Mouse (Mus musculus): Measurements from ENCODE around the gene Cd200. TPM values are rescaled to one million over a fixed set of nuclear protein-coding genes. Genes with fewer than 3 reads are reported as not detected.

The Cd200 gene
- polyA plus RNA-seq, 1 experiment from 2014 or later = 424 TPM

DNA sequence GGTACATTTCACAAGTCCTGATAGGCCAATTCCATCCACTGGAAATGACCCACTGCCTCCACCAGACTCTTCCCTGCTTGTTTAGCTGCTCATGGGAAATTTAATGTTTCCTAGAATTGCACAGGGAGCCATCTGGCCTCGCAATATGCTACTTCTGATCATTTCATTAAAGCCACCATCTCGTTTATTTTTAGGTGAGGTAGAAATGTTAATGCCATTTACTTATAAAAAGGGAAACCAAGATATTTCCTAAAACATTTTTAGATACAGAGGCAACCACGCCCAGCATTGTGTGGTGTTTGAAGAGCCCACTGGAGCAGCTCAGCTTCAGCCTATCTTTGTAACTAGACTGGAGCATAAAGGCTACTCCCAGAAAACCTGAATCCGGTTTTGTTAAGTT lies 32.6 kb downstream of the Cd200 start:
- H3K9ac ChIP-seq (replicated peaks; ENCODE audit: low read depth) = no peak overlapping the region
- WGBS = 68% methylated on average over 4 of the region's 4 CpGs
- no peak for DNase-seq (ENCODE audit: low spot score)
- TF ChIP-seq CTCF (IDR thresholded peaks at IDR 0.05) (no peak), EP300 (IDR thresholded peaks at IDR 0.05) (no peak)
- no peaks in the 10 kb centered on the region for H3K27me3 ChIP-seq (replicated peaks; ENCODE audit: insufficient read depth, low read length)
- peaks cover 6% of the 10 kb centered on the region; the same call in 1 of the 2 replicates for H3K4me1 ChIP-seq (ENCODE audit: insufficient read depth, low read depth, low read length)
- ATAC-seq = no peak
- 0 out of 2 replicates have a peak, but pooled peaks cover 3% of the 10 kb centered on the region for H3K36me3 ChIP-seq (ENCODE audit: insufficient read depth, low read length)
- no peaks in the 10 kb centered on the region for H3K9me3 ChIP-seq (ENCODE audit: low read length)
- H3K27ac ChIP-seq (ENCODE audit: low read length) = peak overlapping the region; percentile 63
- no peak overlapping the region for H3K4me3 ChIP-seq (ENCODE audit: low read depth, low read length)
- no peak overlapping the region for H3K4me2 ChIP-seq (replicated peaks; ENCODE audit: low read depth, low read length)

DNA sequence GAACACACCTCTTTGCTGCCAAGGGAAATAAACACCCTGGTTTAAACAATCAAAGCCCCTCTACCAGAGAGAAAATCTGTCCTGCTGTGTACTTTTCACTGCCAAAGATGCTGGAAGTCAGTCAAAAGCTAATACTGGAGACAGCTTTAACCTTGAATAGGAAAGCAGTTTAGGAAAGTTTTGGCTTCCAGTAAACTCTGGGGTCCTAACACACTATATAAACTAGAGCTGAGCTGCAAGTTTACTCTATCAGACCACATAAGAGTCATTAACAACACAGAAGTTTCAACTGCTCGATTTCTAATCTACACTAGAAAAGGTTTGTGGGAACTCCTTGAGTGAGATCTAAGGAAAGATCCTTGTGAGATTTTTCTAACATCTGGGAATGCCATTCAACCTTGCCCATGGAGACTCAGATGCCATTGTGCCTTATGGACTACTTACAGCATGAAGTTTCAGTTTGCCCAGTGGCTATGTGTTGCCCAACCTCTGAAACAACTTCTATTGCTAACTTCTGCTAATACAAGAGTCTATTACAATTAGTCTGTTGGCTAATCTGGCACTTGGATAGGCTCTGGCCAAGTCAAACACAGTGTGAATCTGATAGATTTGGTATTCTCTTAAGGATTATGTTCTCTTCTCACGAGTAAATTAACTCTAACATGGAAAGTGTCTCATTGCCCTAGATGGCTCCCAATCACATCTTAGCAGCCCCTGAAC lies 33.2 kb downstream of the Cd200 start:
- 0 out of 2 replicates have a peak, but pooled peaks have one; percentile 18 for ATAC-seq

DNA sequence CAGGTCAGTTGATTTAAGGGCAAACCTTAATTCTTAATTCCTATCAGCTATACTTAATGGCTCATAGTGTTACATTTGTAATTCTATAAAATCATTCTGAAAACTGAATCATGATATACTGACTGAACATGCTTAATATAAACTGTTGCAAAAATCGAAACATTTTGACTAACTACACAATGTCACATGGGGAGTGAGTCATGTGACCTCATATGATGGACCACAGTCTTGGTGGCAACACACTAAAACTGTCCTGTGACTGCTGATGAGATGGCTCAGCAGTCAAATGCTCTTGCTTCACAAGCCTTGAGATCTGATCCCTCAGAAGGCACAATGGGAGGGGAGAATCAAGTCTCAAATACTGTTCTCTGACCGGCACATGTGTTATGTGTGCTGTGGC lies 34.8 kb downstream of the Cd200 start:
- no peak for TF ChIP-seq EP300 (IDR thresholded peaks at IDR 0.05)
- TF ChIP-seq CTCF (IDR thresholded peaks at IDR 0.05) = no peak
- no peak for ATAC-seq
- H3K9me3 ChIP-seq (ENCODE audit: low read length) = no peaks in the 10 kb centered on the region
- no peak overlapping the region for H3K27ac ChIP-seq (ENCODE audit: low read length)
- H3K4me3 ChIP-seq (ENCODE audit: low read depth, low read length) = no peak overlapping the region
- no peaks in the 10 kb centered on the region for H3K27me3 ChIP-seq (replicated peaks; ENCODE audit: insufficient read depth, low read length)
- peaks cover 6% of the 10 kb centered on the region; the same call in 1 of the 2 replicates for H3K4me1 ChIP-seq (ENCODE audit: insufficient read depth, low read depth, low read length)
- WGBS = 82% methylated on average over 2 of the region's 2 CpGs
- no peak for DNase-seq (ENCODE audit: low spot score)
- no peak overlapping the region for H3K9ac ChIP-seq (replicated peaks; ENCODE audit: low read depth)
- H3K4me2 ChIP-seq (replicated peaks; ENCODE audit: low read depth, low read length) = no peak overlapping the region
- H3K36me3 ChIP-seq (ENCODE audit: insufficient read depth, low read length) = no peaks in the 10 kb centered on the region

More for the DNA sequence above, 33.2 kb downstream of the Cd200 start:
- no peaks in the 10 kb centered on the region for H3K27me3 ChIP-seq (replicated peaks; ENCODE audit: insufficient read depth, low read length)
- H3K9me3 ChIP-seq (ENCODE audit: low read length) = no peaks in the 10 kb centered on the region
- no peak overlapping the region for H3K4me2 ChIP-seq (replicated peaks; ENCODE audit: low read depth, low read length)
- no peak overlapping the region for H3K4me3 ChIP-seq (ENCODE audit: low read depth, low read length)
- 32% methylated on average over 2 of the region's 2 CpGs for WGBS
- no peak overlapping the region for H3K9ac ChIP-seq (replicated peaks; ENCODE audit: low read depth)
- peaks cover 6% of the 10 kb centered on the region; the same call in 1 of the 2 replicates for H3K4me1 ChIP-seq (ENCODE audit: insufficient read depth, low read depth, low read length)
- H3K27ac ChIP-seq (ENCODE audit: low read length) = peak overlapping the region; percentile 63
- peak; percentile 29 for DNase-seq (ENCODE audit: low spot score)
- H3K36me3 ChIP-seq (ENCODE audit: insufficient read depth, low read length) = no peaks in the 10 kb centered on the region
- TF ChIP-seq EP300 (IDR thresholded peaks at IDR 0.05) = no peak
- TF ChIP-seq CTCF (IDR thresholded peaks at IDR 0.05) = no peak

DNA sequence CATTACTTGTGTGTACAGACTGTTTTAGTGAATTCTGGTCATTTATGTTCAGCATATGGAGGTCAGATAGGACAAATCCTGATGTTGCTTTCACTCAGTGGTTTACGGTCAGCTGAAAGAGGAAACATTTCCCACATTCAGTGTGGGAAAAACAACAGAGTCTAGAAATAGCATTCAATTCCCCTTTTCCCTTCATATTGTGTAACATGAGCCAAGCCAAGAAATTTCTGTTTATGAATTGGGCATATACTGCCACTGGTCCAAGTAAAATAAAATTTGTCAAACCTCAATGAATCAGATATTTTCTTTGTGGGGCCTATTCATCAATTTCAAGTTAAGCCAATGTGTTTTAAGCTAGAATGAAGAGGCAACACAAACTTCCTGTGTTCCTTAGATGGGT lies 37.8 kb downstream of the Cd200 start:
- H3K27me3 ChIP-seq (replicated peaks; ENCODE audit: insufficient read depth, low read length) = no peaks in the 10 kb centered on the region
- no peak overlapping the region for H3K4me3 ChIP-seq (ENCODE audit: low read depth, low read length)
- no peaks in the 10 kb centered on the region for H3K9me3 ChIP-seq (ENCODE audit: low read length)
- H3K9ac ChIP-seq (replicated peaks; ENCODE audit: low read depth) = no peak overlapping the region
- DNase-seq (ENCODE audit: low spot score) (no peak), ATAC-seq (no peak)
- no peak for TF ChIP-seq CTCF (IDR thresholded peaks at IDR 0.05)
- peak; percentile 22; the same call in 1 of the 2 replicates for TF ChIP-seq EP300 (IDR thresholded peaks at IDR 0.05)
- no peaks in the 10 kb centered on the region for H3K36me3 ChIP-seq (ENCODE audit: insufficient read depth, low read length)
- H3K27ac ChIP-seq (ENCODE audit: low read length) = 0 out of 2 replicates have a peak overlapping the region, but pooled peaks have one; percentile 14
- H3K4me2 ChIP-seq (replicated peaks; ENCODE audit: low read depth, low read length) = no peak overlapping the region
- 50% methylated on average over 1 of the region's 1 CpGs for WGBS
- H3K4me1 ChIP-seq (ENCODE audit: insufficient read depth, low read depth, low read length) = peaks cover 4% of the 10 kb centered on the region; the same call in 1 of the 2 replicates

DNA sequence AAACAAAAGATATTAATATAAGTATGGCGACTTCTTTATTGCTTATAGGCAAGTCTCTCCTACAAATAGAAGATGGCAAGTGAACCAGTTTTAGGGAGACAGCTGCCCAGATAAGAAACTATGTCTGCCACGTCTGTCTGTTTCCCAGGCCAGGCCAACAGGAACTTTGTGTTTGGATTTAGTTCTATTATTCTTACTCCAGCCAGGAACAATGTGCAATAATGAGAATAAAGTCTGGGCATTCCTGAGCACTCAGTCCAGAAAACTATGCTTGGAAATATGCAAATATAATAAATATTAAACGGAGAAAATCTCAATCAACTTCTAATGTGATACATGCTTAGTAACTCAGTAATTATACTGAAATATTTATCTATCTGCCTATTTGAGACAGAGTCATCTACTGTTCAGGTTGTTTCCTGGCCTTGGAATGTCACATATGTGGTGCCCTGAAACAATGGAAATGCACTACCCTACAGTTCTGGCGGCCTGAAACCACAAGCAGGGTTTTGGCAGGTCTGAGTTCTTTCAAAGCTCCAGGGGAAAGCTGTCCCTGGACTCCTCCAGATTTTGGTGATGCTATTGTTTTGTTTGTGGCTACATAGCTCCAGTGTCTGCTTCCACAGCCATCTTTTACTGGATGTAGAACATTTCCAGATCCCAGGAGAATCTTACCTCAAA lies 39.4 kb downstream of the Cd200 start:
- Histone ChIP-seq H3K4me3 (ENCODE audit: low read depth, low read length) (no peak overlapping the region), H3K27me3 (replicated peaks; ENCODE audit: insufficient read depth, low read length) (no peaks in the 10 kb centered on the region), H3K4me2 (replicated peaks; ENCODE audit: low read depth, low read length) (no peak overlapping the region), H3K9ac (replicated peaks; ENCODE audit: low read depth) (no peak overlapping the region), H3K27ac (ENCODE audit: low read length) (peak overlapping the region; percentile 39; the same call in 1 of the 2 replicates), H3K9me3 (ENCODE audit: low read length) (no peaks in the 10 kb centered on the region), H3K36me3 (ENCODE audit: insufficient read depth, low read length) (no peaks in the 10 kb centered on the region), H3K4me1 (ENCODE audit: insufficient read depth, low read depth, low read length) (no peaks in the 10 kb centered on the region)
- no peak for TF ChIP-seq CTCF (IDR thresholded peaks at IDR 0.05)
- TF ChIP-seq EP300 (IDR thresholded peaks at IDR 0.05) = peak; percentile 52; the same call in 1 of the 2 replicates
- ATAC-seq = peak; percentile 37; the same call in 1 of the 2 replicates
- 49% methylated on average over 4 of the region's 4 CpGs for WGBS
- no peak for DNase-seq (ENCODE audit: low spot score)

DNA sequence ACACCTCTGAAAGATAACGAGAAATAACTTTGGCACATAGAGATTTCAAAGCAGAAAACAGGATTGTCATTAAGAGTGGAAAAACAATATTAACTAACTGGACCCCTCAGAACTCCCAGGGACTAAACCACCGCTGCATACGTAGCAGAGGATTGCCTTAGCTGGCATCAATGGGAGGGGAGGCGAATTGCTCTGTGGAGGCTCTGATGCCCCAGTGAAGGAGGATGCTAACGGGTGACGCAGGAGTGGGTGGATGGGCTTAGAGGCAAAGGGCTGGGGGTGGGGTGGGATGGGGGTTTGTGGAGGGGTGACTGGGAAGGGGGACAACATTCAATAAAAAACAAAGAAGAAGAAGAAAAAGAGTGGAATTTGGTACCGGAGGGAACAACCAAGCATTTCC lies 42.7 kb downstream of the Cd200 start:
- Histone ChIP-seq H3K27ac (ENCODE audit: low read length) (peak overlapping the region; percentile 43; the same call in 1 of the 2 replicates), H3K4me3 (ENCODE audit: low read depth, low read length) (no peak overlapping the region), H3K27me3 (replicated peaks; ENCODE audit: insufficient read depth, low read length) (no peaks in the 10 kb centered on the region), H3K9ac (replicated peaks; ENCODE audit: low read depth) (no peak overlapping the region), H3K4me1 (ENCODE audit: insufficient read depth, low read depth, low read length) (0 out of 2 replicates have a peak, but pooled peaks cover 3% of the 10 kb centered on the region), H3K36me3 (ENCODE audit: insufficient read depth, low read length) (no peaks in the 10 kb centered on the region), H3K9me3 (ENCODE audit: low read length) (no peaks in the 10 kb centered on the region), H3K4me2 (replicated peaks; ENCODE audit: low read depth, low read length) (no peak overlapping the region)
- 59% methylated on average over 7 of the region's 7 CpGs for WGBS
- TF ChIP-seq EP300 (IDR thresholded peaks at IDR 0.05) (no peak), CTCF (IDR thresholded peaks at IDR 0.05) (no peak)
- no peak for ATAC-seq
- no peak for DNase-seq (ENCODE audit: low spot score)

All from lung, postnatal 0 days (tissue).